Mouse (Mus musculus) left cerebral cortex, postnatal 14 days (tissue): Measurements from ENCODE around the gene Chrnb2. TPM values are rescaled to one million over a fixed set of nuclear protein-coding genes. Genes with fewer than 3 reads are reported as not detected.
"Not testable (repeated sequence)": the region's sequence is repeated elsewhere in the genome, so short reads cannot be mapped to it uniquely, and the experiment has no call there.

Source experiments
- DNase-seq, 2 experiments: peaks; one replicate each; pipeline ENCODE4 v3.0.0; 2021 to 2022; ENCODE audit warnings: low spot score in 2 of 2, mixed read lengths in 1 of 2
- intact Hi-C: fragments of 180-260 bp; cut with DNase I; formaldehyde crosslinking; loops from one replicate; pipeline ENCODE4 v1.15.1; 2025
- long read RNA-seq, 2 experiments: library from polyadenylated mRNA; stranded (forward); transcript quantifications; one replicate each; pipeline ENCODE4 v2.0.0; 2021
- total RNA-seq, 2 experiments: library from RNA; stranded (reverse); gene quantifications; 2 replicates each; pipeline ENCODE4 v1.2.3; 2021

Chrnb2 gene
- total RNA-seq = 10 to 100 TPM; 23.1 to 24.9 TPM
- long read RNA-seq, experiment 1, full-length matches to known transcripts = 3 of 22 reads
- long read RNA-seq, experiment 1, partial matches to known transcripts = 12 of 22 reads
- long read RNA-seq, experiment 1, other reads (novel, unspliced or antisense) = 7 of 22 reads
- long read RNA-seq, experiment 2, full-length matches to known transcripts = 5 of 15 reads
- long read RNA-seq, experiment 2, partial matches to known transcripts = 7 of 15 reads
- long read RNA-seq, experiment 2, other reads (novel, unspliced or antisense) = 3 of 15 reads

- intact Hi-C loops = loop anchor here (5.0 kb wide), 1 partner anchor 312 kb away; the partner anchor contains the start of gene Pmvk
- DNase-seq = peak; percentile 28 to 64
Observed at GRCm38 (mm10) chr3:89764119-89764724, at the start of gene Chrnb2. Gene Chrnb2, minus strand, starts transcription at chr3:89764632.

GRCm38 (mm10) chr3:89814051-89814450, 49.6 kb upstream of the Chrnb2 start:
- intact Hi-C loops = no loop called here
- no peak for DNase-seq

- intact Hi-C loops = no loop called here
Observed at GRCm38 (mm10) chr3:89812166-89812565, 47.7 kb upstream of the Chrnb2 start.

GRCm38 (mm10) chr3:89810841-89811240, 46.4 kb upstream of the Chrnb2 start:
- intact Hi-C loops = no loop called here
- DNase-seq = no peak

More at GRCm38 (mm10) chr3:89812166-89812565, 47.7 kb upstream of the Chrnb2 start:
- DNase-seq = no peak

- no peak for DNase-seq
- intact Hi-C loops = no loop called here
Observed at GRCm38 (mm10) chr3:89808638-89809037, 44.2 kb upstream of the Chrnb2 start.

- DNase-seq = no peak
- intact Hi-C loops = no loop called here
Observed at GRCm38 (mm10) chr3:89807881-89808280, 43.4 kb upstream of the Chrnb2 start.

GRCm38 (mm10) chr3:89807171-89807570, 42.7 kb upstream of the Chrnb2 start:
- DNase-seq = no peak
- intact Hi-C loops = no loop called here

GRCm38 (mm10) chr3:89806751-89807150, 42.3 kb upstream of the Chrnb2 start:
- intact Hi-C loops = no loop called here
- DNase-seq = no peak

GRCm38 (mm10) chr3:89805179-89805578, 40.7 kb upstream of the Chrnb2 start:
- no peak for DNase-seq
- intact Hi-C loops = no loop called here

GRCm38 (mm10) chr3:89802876-89803275, 38.4 kb upstream of the Chrnb2 start:
- DNase-seq = no peak
- intact Hi-C loops = no loop called here

- no peak for DNase-seq
- intact Hi-C loops = no loop called here
Observed at GRCm38 (mm10) chr3:89801507-89801847, 37.0 kb upstream of the Chrnb2 start.

GRCm38 (mm10) chr3:89800774-89801506, 36.5 kb upstream of the Chrnb2 start:
- intact Hi-C loops = no loop called here
- DNase-seq = no peak

- DNase-seq, intact Hi-C loops: not testable (repeated sequence)
Observed at GRCm38 (mm10) chr3:89800078-89800477, 35.6 kb upstream of the Chrnb2 start.

- DNase-seq = no peak
- intact Hi-C loops = no loop called here
Observed at GRCm38 (mm10) chr3:89799476-89799875, 35.0 kb upstream of the Chrnb2 start.

GRCm38 (mm10) chr3:89798518-89798917, 34.1 kb upstream of the Chrnb2 start:
- intact Hi-C loops = no loop called here
- DNase-seq = no peak

- intact Hi-C loops = no loop called here
- DNase-seq = no peak
Observed at GRCm38 (mm10) chr3:89796358-89796757, 31.9 kb upstream of the Chrnb2 start.

GRCm38 (mm10) chr3:89795746-89796145, 31.3 kb upstream of the Chrnb2 start:
- intact Hi-C loops = no loop called here
- peak in 1 of 2 experiments; percentile 40 for DNase-seq

GRCm38 (mm10) chr3:89794616-89795015, 30.2 kb upstream of the Chrnb2 start:
- no peak for DNase-seq
- intact Hi-C loops = no loop called here

- DNase-seq = peak; percentile 44 to 57
- intact Hi-C loops = no loop called here
Observed at GRCm38 (mm10) chr3:89788680-89789352, 24.4 kb upstream of the Chrnb2 start.

- no peak for DNase-seq
- intact Hi-C loops = no loop called here
Observed at GRCm38 (mm10) chr3:89786275-89786674, 21.8 kb upstream of the Chrnb2 start.
